Mouse (Mus musculus) 3134 (cell line): ENCODE measurements at regions not wholly inside any gene's neighbourhood (a gene's known extent, or its start where the extent isn't known, plus 50 kb on each side); places are given as distances from the start of the nearest gene placed in this dataset.

ENCODE experiments used
- DNase-seq: peaks from one replicate; pipeline ENCODE4 v3.0.0-alpha.2; 2011; ENCODE audit warnings: low spot score; ENCODE audit not compliant: insufficient read length; ENCODE audit errors: extremely low read depth

- DNase-seq, result no peak
Measured at GRCm38 (mm10) chr3:144079960-144080359, 125.1 kb downstream of the Lmo4 start.

DNA sequence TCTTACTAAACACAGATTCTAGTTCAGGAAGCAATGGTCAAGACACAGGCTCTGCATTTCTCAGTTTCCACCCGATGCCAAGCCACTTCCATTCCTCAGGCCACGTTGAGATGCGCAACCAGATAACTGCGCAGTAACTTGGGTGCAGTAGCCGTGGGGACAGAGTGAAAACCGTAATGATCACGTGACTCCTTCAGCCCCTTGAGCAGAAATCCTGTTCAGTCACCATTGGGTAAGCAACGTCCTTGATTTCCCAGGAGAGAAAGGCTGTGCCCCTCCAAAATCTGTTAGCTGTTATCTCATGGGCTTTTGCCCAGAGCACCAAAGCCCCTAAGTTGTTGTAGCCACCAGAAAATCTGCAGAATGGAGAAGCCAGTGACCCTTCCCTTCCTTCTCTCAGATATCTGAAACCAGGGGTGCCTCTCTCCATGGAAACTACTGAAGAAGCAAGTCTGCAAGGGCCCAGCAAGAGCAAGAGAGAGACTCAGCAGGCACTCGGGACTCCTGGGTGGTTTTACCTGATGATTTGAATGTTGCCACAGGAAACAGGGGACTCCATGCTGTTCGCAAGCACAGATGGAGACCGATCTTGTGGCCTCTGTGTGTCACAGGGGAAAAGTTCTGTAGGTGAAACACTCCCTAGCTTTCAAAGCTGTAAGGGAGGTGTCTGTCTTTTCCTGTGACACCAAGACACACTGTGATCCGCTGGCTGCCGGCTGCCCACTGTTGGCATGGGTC lies 126.7 kb downstream of the Lmo4 start:
- DNase-seq, result no peak

- DNase-seq, result no peak
Measured at GRCm38 (mm10) chr3:144069979-144070540, 135.0 kb downstream of the Lmo4 start.

DNA sequence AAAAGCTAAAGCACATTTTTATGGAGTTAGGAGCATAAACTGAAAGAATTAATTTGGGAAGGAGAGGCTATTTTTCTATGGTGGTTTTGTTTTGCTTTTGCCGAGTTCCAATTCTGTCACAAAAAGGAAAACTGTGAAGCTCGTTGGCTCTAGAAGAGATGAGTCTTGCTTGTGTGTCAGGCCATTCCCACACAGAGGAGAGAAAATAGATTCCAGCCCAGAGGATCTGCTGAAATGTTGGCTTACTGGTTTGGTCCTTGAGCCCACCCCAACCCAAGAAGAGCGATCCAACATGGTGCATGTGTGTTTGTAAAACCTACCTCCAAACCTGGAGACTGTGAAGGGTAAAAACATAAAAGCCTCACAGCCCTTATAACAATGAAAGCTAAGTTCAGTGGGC lies 138.0 kb downstream of the Lmo4 start:
- DNase-seq, result no peak

- DNase-seq, result no peak
Measured at GRCm38 (mm10) chr3:144058106-144058505, 146.9 kb downstream of the Lmo4 start.

DNA sequence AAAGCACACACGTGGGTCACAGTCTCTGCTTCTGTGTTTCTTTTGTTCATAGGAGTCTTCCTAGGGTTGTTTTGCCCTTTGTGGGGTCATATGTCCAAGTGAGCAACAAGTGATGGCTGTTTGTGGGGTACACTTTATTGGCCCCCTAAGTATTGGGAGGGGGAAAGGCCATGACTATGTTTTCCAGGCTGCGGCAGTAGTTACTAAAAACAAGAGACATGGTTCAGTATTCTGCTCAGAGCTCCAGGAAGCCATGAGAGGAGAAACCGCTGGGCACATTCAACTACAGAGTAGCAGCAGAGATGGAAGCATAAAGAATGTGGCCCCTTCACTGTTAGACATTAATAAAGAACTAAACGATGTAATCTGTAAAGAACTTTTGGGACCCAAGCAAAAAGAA lies 154.7 kb downstream of the Lmo4 start:
- DNase-seq, result no peak

DNA sequence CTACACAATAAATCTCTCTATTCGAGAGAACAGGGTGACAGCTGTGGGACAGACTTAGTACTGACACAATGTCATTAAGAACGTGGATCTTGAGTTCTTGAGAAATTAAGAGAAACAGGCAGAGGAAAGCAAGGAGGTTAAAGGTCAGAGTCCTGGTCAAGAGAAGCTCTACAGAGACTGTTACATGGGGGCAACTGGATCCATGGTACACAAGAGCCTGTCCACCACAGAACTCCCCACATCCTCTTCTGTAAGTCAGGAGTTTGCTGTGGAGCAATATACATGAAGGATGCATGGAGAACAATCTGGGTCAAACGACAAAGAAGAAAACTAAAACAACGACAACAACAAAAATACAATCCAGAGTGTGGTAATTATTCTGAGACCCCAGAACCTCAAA lies 155.8 kb downstream of the Lmo4 start:
- DNase-seq, result no peak

GRCm38 (mm10) chr3:144044366-144044765 lies 160.7 kb downstream of the Lmo4 start:
- no peak for DNase-seq

- DNase-seq, result no peak
Measured at GRCm38 (mm10) chr3:144041788-144042187, 163.2 kb downstream of the Lmo4 start.

- no peak for DNase-seq
Measured at GRCm38 (mm10) chr3:144039498-144039897, 165.5 kb downstream of the Lmo4 start.

DNA sequence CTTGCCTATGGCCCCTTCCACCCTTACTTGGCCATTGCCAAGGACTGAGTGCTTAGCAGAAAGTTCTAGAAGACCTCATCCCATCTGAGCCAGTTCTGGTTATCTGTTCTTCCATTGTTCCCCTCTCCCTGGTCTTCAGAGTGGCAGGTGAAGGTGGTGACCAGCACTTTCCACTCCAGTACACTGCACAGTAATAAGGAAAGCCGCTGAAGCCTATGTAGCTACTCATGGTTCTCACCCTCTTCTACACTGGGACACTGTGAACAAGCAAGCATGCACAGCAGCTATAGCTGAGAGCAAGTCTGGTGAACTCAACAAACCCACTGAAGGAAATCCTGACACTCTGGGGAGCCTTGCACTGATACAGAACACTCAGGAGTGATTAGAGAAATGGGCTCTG lies 175.4 kb downstream of the Lmo4 start:
- no peak for DNase-seq

- DNase-seq, result no peak
Measured at GRCm38 (mm10) chr3:144029121-144029520, 175.9 kb downstream of the Lmo4 start.

DNA sequence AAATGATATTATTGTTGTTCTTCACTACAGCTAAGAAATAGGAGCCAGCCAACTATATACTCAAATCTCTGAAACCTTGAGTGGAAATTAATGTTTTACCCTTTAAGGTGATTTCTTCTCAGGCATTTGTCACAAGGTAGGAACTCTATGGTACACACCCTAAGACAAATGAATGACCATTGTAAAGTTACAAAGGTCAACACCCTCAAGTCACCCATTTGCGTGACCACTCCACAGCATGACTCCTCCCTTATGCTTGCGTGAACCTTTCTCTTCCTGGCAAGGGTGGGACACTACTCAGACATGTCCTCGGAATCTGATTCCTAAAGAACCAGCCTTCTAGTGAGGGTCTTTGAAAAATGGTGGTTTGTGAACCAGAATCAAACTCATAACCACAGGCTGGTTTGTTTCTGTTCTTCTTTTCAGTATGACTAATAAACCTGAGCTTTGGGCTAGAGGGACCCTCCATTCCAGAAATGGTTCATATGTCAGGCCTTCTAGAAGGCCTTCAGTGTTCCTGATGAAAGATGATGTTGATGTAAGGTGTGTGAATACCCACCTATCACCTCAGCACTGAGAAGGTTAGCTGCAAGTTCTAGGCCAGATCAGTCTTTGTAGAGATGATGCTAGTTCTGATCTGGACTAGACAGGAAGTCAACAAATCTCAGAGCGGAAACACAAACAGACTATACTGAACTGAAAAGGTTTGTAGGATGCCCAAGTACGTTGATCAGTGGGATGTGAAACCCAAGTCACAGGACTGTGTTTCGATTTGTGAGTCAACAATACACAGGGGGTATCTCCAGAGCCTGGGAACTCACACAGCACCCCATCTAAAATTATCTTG lies 177.7 kb downstream of the Lmo4 start:
- DNase-seq, result no peak

DNA sequence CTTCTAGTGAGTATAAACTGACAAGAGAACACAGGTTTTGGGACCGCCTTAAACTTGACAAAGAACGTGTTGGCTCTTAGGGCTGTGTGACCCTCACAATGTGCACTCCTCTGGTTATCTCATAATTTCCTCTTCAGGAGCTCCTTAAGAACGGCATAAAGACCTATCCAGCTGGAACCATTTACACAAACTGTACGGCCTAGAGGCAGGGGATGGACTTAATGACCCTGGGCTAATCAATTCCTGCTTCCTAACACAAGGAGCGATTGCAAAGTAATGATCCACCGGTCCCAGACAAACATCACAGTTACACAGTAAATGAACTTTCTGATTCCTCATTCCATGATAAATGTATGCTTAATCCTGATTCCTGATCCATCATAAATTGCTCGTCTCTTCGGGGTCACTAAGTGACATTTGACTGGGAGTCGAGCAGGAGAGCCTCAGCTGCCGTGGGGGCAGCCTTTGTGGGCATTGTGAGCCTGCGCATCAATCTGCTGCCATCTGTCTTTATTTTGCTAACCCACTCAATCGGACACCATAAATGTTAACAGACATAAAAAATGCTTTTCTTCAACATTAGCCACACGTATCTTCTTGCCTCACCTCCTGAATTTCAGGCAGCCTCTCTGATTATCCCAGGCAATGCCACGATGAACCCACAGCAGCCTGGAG lies 179.4 kb downstream of the Lmo4 start:
- no peak for DNase-seq

GRCm38 (mm10) chr3:144024216-144024615 lies 180.8 kb downstream of the Lmo4 start:
- no peak for DNase-seq

GRCm38 (mm10) chr3:144023058-144023457 lies 182.0 kb downstream of the Lmo4 start:
- no peak for DNase-seq

DNA sequence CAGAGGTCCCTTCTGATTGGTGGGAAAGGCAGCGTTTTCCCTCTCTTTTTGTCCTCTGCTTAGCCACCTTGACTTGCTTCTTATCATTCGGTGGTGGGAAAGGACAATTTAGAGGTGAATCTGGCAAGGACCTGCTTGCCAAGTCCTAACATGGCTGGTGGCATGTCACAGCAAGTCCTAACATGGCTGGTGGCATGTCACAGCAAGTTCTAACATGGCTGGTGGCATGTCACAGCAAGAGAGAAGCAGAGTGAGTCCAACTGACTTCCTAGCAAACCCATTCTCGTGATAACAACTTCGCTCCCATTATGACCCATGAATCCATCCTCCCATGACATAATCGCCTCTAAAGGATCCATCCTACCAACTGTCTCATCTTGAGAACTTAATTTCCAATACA lies 183.1 kb downstream of the Lmo4 start:
- DNase-seq, result no peak

DNA sequence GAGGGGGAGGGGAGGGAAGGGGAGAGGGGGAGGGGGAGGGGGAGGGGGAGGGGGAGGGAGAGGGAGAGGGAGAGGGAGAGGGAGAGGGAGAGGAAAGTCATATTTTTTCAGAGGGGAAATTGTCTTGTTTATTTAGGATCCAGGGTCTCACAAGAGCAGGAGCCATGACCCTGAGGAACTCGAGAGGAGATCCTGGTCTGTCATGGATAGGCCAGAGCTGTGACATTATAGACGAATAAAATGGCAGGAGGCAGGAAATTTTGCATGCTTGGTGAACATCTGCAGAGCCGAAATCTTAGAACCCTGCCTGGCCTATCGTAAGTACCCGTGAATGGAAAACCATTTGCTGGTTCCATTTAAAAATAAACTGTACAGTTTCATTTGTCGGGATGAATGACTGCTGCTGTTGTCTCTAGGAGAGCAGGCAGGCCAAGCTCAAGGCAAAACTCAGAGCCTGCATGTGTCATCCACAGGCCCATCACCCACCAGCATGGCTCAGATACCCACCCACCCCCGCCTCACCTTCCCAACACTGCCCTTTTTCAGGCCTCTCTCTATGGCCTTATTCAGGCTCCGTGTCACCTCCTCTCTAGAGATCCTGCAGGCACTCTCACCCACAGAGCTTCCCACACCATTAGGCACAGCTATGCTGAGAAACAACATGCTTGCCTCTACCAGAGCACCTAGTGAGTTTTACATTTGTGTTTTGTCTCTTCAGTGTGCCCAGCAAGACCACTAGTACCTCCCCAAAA lies 184.7 kb downstream of the Lmo4 start:
- DNase-seq, result no peak

- DNase-seq, result no peak
Measured at GRCm38 (mm10) chr3:144019293-144019692, 185.7 kb downstream of the Lmo4 start.

DNA sequence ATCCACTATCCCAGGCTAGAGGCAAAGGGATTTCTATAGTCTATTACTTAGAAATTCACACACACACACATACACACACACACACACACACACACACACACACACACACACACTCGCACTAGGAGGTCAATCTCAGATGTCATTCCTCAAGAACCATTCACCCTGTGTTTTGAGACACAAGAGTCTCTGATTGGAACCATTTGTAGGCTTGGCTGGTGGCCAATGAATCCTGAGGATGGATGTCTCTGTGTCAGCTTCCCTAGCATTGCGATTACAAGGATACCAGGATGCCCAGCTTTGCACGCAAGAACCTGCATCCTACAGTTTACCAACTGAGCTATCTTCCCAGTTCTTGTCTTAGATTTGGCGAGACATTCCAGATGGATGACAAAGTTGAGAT lies 186.5 kb downstream of the Lmo4 start:
- DNase-seq, result no peak

DNA sequence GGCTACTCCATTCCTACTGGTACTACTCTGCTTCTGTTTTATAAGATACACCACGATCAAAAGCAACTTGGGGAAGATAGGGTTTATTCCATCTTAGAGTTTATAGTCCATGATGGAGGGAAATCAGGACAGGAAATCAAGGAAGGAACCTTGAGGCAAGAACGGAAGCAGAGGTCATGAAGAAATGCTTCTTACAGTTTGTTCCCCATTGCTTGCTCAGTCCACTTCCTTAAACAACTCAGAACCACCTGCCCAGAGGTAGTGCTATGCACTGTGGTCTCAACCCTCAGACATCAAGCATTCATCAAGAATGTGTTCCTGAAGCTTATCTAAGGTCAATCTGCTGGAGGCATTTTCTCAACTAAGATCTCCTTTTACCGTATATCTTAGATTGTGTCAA lies 189.8 kb downstream of the Lmo4 start:
- DNase-seq, result no peak
